Mouse (Mus musculus) kidney, adult 18-20 months (tissue): ENCODE results near the gene Plxna3.

Source experiments
- DNase-seq: peaks from one replicate; pipeline ENCODE4 v3.0.0; 2021

Gene Plxna3

DNA sequence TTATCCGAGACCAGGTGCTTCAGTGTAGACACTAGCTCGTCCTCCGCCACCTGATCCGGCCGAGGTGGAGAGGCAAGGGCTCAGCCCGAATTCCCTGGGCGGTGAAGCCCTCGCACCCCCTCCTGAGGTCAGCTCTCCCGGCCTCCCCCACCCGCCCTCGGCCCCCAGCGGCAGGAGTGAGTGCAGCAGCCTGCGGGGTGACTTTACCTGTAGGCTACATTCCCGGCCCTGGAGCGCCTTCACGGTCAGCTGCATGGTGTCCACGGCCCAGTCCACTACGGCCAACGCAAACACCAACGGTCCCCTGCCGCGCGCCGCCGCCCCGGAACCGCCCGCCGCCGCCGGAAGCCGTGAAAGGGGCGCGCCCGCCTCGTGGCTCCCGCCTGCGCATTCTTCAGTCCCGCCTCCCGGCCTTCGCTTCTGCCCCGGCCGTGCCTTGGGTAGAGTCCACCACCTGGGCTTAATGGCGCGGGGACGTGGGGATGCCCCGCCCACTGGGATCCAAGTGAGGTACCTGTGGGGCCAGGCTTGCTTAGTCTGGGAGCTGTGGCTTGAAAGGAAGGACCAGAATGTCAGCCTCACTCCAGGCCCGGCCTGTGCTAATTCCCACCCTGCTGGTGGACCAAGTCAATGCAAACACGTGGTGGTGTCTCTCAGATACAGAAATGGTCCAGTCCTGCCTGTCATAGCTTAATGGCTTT lies 39.5 kb downstream of the Plxna3 start:
- DNase-seq, result peak; percentile 81

DNA sequence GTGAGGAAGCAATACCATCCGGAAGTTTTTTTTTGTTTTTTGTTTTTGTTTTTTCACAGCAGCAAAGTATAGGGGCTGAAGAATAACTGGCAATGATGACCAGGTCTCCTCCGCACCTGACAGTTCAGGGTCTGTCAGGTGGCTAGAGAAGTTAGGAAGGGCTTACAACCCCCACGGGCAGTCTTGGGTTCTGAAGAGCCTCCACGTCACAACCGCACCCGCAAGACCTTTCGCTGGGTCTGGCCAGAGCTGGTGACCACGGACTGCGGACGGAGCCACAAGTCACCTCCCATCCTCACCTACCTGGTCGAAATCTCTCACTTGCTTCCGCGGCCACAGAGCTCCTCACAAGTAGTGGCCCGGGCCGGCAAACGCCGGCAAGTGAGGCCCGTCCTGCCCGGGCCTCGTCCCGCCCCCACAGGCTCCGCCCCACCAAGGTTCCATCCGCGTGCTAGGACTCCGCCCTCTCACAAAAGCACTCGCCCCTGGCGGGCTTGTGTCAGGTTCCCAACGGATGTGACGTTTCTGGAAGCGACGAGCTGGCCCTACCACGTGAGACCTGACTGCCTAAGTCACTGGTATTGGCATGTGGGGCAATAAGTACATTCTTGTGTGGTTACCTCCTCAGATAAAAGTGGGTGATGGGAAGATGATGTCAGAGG lies 44.2 kb downstream of the Plxna3 start, which contains the start of the genes Ubl4a and Slc10a3:
TSS of gene Ubl4a (minus strand) at position 331 of the 662 bp plus-strand sequence.
TSS of gene Slc10a3 (minus strand) at position 462 of the 662 bp plus-strand sequence.
- DNase-seq, result peak; percentile 87

DNA sequence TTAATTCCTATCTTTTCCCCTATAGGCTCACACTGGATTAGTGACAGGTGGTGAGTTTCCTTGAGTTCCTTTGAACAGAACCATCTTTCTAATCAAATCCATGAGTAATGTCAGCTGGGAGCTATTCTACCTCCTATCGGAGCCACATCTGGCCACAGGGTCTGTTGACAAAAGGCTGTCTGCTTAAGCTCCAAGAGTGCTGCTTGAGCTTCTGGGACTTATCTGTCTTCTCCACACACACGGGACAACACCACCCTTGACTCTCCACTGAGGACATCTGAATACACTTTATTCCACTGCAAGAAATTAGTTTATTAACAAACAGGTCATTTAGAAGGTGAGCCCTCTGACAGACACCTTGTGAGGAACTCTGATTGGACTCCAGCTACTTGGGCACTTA lies 55.6 kb downstream of the Plxna3 start:
- no peak for DNase-seq

DNA sequence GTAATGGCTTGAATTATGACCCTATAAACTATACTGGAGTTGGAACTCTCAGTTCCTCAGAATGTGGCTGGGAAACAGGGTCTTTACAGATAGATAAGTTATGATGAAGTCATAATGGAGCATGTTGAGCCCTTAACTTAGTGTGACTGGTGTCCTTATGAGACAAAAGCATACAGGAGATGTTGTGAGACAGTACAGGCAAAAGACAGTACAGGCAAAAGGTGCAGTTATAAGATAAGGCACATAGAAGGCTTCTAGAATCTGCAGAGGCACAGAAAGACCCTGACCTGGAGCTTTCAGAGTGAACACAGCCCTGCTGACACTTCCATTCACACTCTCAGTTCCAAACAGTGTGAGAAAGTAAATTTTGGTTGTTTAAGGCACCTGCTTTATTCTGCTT lies 59.3 kb downstream of the Plxna3 start:
- DNase-seq, result no peak

DNA sequence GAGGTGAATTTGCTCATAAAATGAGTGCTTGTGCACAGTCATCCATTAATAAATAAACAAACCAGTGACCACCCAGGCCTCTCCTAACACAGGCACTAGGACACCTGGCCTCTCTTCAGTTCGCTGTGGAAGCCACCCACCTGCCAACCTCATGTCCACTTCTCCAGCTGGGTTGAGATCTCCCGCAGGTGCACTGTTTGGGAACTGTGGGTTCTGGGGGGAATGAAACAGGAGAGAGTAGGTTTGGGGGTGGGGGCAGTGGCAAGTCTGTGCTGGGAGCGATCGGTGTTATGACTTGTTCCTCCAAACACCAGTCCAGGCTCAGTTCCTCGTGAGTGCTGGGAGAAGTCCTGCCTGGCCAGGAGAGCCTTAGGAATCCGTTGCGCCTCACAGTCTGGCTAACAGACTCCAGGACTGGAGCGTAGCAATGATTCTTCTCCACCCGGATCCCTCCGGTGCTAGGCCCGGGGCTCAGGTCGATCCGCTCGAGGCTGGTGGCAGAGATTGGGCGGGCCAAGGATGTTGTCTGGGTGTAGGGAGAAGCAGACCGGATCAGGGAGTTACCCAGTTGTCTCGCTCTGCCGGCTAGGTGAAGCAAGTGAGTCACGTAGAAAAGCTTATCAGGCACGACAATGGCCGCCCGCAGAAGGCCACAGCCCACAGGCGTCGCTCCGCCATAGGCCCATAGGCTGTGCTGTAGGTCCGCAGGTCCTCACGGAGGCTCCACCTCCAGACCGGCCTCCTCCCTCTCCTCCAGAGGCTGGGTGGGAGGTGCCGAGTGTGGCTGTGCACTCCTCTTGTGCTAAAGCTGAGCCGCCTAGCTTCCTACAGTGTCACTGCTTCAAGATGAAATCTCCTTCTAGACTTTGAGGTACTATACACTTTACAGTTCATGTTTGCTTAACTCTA lies 63.9 kb downstream of the Plxna3 start, which contains the start of the genes Fam3a and Ikbkg:
TSS of gene Fam3a (minus strand) at position 738 of the 909 bp plus-strand sequence.
TSS of gene Ikbkg (plus strand) at position 756 of the 909 bp plus-strand sequence.
- DNase-seq, result peak; percentile 81
